Mouse (Mus musculus) adrenal gland, postnatal 4 days (tissue): ENCODE measurements around the gene Mpped2. TPM values are rescaled to one million over a fixed set of nuclear protein-coding genes. Genes with fewer than 3 reads are reported as not detected.

Experiments
- DNase-seq, 2 experiments: peaks; one replicate each; pipeline ENCODE4 v3.0.0; 2021 to 2022; ENCODE audit warnings: low spot score in 2 of 2, mixed read lengths in 2 of 2
- long read RNA-seq, 2 experiments: library from polyadenylated mRNA; stranded (forward); transcript quantifications; one replicate each; pipeline ENCODE4 v2.0.0; 2021
- total RNA-seq, 2 experiments: library from RNA; stranded (reverse); gene quantifications; 2 replicates each; pipeline ENCODE4 v1.2.3; 2021

The Mpped2 gene
- total RNA-seq = 10 to 100 TPM; 40.7 to 46.1 TPM
- long read RNA-seq, experiment 1, transcript Mpped2-202 (7 exons, 2,848 nt) = major isoform, 17 of 29 reads
- long read RNA-seq, experiment 1, partial matches to known transcripts = 2 of 29 reads
- long read RNA-seq, experiment 1, other reads (novel, unspliced or antisense) = 9 of 29 reads
- long read RNA-seq, experiment 2, transcript Mpped2-202 (7 exons, 2,848 nt) = major isoform, 34 of 63 reads
- long read RNA-seq, experiment 2, partial matches to known transcripts = 10 of 63 reads
- long read RNA-seq, experiment 2, other reads (novel, unspliced or antisense) = 16 of 63 reads

DNA sequence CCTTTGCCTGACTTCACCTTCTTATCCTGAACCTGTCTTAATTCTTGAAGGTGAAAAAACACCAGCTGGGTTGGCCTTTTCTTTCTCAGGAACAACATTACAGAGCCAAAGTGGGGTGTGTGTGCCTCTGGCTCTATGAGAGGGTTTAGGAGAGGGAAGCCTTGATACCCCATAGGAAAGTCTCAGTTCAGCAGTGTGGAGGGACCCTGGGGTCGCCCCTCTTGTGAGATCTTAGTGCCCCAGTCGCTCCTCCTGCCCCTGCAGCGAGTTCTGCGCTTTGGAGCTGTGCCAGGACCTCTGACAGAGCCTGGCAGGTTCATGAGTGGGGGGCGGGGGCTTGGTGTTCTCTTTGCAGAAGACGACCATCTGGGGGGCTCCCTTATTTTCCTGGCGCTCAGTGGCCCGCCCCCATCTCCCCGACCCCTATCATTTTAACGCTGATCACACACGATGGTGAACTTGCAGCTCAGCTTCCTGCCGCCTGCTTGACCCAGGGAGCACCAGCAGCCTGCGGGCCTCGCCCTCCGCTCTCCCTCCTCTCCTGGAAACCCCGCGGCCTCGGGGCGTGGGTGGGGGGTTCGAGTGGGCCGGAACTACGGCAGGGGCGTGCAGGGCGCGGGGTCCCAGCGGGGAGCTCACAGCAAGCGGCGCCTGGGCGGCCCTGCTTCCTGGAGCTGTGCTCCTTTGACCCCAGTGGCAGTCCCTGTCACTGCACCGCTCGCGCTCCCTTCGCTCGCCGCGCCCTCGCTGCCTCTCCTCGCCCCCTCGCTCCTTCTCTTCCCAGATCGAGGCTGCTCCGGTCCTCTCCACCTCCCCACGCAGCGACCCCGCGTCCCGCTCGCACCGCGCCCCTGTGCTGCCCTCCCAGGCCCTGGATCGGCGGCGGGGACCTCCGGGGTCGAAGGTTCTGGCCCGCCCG is at the start of gene Mpped2:
Gene Mpped2 (plus strand): TSS at position 487 of the 919 bp plus-strand sequence.
- DNase-seq = peak; percentile 40 to 55

GRCm38 (mm10) chr2:106644782-106645181 is 48.3 kb upstream of the Mpped2 start:
- DNase-seq = no peak

DNA sequence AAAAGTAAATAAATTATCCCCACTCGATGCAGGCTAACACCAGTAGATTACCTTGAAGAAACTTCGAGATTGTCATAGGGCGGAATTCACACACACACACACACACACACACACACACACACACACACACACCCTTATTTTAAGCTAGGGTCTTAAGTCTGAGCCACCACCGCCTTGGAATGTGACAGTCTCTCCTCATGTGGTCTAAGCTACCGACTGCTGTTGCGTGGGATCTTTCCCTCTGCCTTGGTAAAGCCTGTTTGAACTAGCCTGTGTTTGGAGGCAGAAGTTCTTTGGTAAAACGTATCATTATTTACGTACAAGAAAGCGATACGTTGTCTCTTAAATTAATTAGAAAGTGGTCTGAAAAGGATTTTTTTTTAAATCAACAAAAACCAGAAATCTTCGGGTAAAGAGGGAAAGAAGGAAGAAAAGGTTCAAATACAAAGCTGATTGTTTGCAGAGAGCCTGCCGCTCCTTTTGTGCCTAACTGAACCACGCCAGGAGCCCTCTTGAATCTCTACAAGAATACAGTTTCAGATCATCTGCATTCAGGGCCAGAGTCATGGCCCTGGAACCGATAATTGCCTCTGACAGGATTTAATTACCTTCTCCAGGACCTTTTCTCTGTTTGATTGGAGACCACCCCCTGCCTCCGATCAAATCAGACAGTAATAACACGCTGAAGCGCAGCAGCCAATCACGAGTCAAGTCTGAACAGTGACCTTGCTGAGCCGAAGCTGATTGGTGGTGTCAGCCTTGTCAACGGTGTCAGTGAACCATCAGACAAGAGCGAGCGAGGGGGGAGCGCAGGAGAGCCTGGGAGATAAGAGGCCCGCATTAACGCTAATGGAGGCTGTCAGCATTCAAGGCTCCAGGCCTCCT is 43.1 kb upstream of the Mpped2 start:
- peak; percentile 52 to 59 for DNase-seq

GRCm38 (mm10) chr2:106652151-106652550 is 40.9 kb upstream of the Mpped2 start:
- DNase-seq = no peak

- no peak for DNase-seq
These were observed 40.3 kb upstream of the Mpped2 start for GRCm38 (mm10) chr2:106652741-106653140.

GRCm38 (mm10) chr2:106653261-106653660 is 39.8 kb upstream of the Mpped2 start:
- DNase-seq = no peak

GRCm38 (mm10) chr2:106655271-106655670 is 37.8 kb upstream of the Mpped2 start:
- DNase-seq = no peak

- DNase-seq = no peak
These were observed 27.8 kb upstream of the Mpped2 start for GRCm38 (mm10) chr2:106665271-106665670.

GRCm38 (mm10) chr2:106674319-106674718 is 18.8 kb upstream of the Mpped2 start:
- no peak for DNase-seq

- no peak for DNase-seq
These were observed 15.6 kb upstream of the Mpped2 start for GRCm38 (mm10) chr2:106677449-106677848.

GRCm38 (mm10) chr2:106679720-106680455 is 13.2 kb upstream of the Mpped2 start:
- no peak for DNase-seq

DNA sequence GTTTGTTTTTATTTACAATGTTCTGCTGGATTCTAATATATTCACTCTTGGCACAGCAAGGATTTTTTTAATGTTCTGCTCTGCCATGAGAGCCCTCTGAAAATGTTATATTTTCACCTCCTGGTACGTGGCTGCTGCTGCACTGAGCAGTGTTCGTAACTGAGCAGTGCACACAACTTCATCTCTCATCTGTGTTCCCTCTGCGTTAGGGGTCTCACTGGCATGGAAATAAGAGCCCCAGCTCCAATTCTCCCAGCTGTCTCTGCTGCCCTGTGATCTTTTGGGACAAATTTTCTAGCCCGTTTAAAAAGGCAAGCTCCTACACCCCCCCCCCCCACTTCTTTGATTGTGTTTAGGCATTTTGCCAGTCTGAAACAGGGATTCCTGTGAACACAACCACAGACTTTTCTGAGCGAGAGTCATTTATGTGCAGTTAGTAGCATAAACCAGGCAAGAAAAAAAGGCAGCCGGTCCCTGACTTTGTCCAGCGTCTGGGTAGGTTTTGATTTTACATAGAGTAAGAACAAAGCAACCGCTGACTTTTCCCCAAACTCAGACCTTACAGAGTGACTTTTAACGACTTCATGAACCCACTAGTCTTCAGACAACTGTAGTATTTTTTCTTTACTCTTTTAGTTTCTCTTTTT is 9.8 kb upstream of the Mpped2 start:
- DNase-seq = no peak

DNA sequence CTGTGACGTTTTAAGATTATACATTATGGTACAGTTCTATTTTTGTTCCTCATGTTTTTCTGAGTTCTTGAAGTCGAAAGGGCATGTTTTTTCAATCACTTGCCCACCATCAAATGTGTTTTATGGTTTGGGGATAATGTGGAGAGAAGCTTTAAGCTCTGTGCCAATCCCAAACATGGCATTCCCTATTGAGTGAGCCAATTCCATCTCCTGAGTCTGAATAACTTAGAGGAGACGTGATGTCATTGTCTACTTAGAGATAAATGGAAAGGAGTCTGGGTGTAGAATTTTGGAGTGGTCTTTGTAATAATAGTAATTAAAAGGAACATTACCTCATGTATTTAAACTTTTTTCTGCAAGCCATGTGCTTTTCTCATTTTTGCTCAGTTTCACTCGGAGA is 9.2 kb upstream of the Mpped2 start:
- no peak for DNase-seq

GRCm38 (mm10) chr2:106691753-106692363 is 1.2 kb upstream of the Mpped2 start:
- DNase-seq = no peak

- no peak for DNase-seq
These were observed 675 bp upstream of the Mpped2 start for GRCm38 (mm10) chr2:106692405-106692782.

GRCm38 (mm10) chr2:106693702-106694566 is 865 bp downstream of the Mpped2 start:
- peak; percentile 32 to 42 for DNase-seq

DNA sequence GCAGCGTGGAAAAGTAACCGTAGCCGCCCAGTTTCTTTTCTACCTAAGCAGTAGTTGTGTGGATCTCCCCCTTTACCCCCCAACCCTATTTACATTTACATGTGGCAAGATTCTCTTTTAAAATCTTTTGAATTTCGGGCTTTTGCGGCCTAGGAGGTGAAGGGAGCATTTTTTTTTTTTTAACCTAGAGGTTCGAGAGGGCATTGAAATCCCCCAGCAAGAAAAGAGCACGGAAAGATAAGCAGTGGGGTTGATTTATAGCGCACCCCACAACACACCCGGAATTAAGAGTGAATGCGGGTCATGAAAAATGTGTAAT is 1.5 kb downstream of the Mpped2 start:
- DNase-seq = no peak

- DNase-seq = peak; percentile 17 to 18
These were observed 2.0 kb downstream of the Mpped2 start for GRCm38 (mm10) chr2:106694886-106695733.
